Mouse (Mus musculus) kidney, postnatal 0 days (tissue): ENCODE results near the gene Afg1l. TPM values are rescaled to one million over a fixed set of nuclear protein-coding genes. Genes with fewer than 3 reads are reported as not detected.
A peak's percentile ranks its signal among the peaks of the same experiment; 100 is the strongest.

Experiments used
- ATAC-seq: fragments of 200-750 bp; cut with Nextera tagmentation; replicated peaks from 2 replicates; pipeline ENCODE4 v1.8.0; 2017; ENCODE audit warnings: low read depth, moderate number of reproducible peaks, moderate TSS enrichment, moderate library complexity; ENCODE audit not compliant: low FRiP score
- DNase-seq: peaks from one replicate; pipeline ENCODE4 v3.0.0-alpha.2; 2016; ENCODE audit warnings: low spot score
- H3K27ac ChIP-seq: fragments of 300-500 bp; sonication (generic); 2 replicates; pipeline ENCODE4 v1.5.1; 2014; ENCODE audit warnings: mild to moderate bottlenecking
- H3K27me3 ChIP-seq: fragments of 300-500 bp; sonication (generic); 2 replicates; pipeline ENCODE4 v1.6.1; 2014; ENCODE audit warnings: low read length, mixed read lengths; ENCODE audit not compliant: insufficient read depth
- H3K36me3 ChIP-seq: fragments of 300-500 bp; sonication (generic); 2 replicates; pipeline ENCODE4 v1.6.1; 2014; ENCODE audit warnings: low read length, mixed read lengths; ENCODE audit not compliant: insufficient read depth
- H3K4me1 ChIP-seq: fragments of 300-500 bp; sonication (generic); replicated peaks from 2 replicates; pipeline ENCODE4 v1.6.1; 2014; ENCODE audit warnings: antibody characterized with exemption, low read length, mixed read lengths; ENCODE audit not compliant: insufficient read depth
- H3K4me2 ChIP-seq: fragments of 300-500 bp; sonication (generic); 2 replicates; pipeline ENCODE4 v1.6.1; 2014; ENCODE audit warnings: mild to moderate bottlenecking, low read length, moderate library complexity, mixed read lengths
- H3K4me3 ChIP-seq: fragments of 300-500 bp; sonication (generic); replicated peaks from 2 replicates; pipeline ENCODE4 v1.5.1; 2014; ENCODE audit warnings: low read depth, low read length
- H3K9ac ChIP-seq: fragments of 300-500 bp; sonication (generic); 2 replicates; pipeline ENCODE4 v1.6.1; 2014; ENCODE audit warnings: low read depth, low read length
- H3K9me3 ChIP-seq: fragments of 300-500 bp; sonication (generic); replicated peaks from 2 replicates; pipeline ENCODE4 v1.6.1; 2016; ENCODE audit warnings: low read length, inconsistent platforms, mixed read lengths
- CTCF ChIP-seq: IDR thresholded peaks from 2 replicates; pipeline ENCODE4 v1.5.1; 2016; ENCODE audit warnings: antibody characterized with exemption, low read depth, mild to moderate bottlenecking, moderate library complexity
- WGBS: fragments of 180-500 bp; shearing (Covaris S2); extraction: QIAGEN DNeasy Blood & Tissue Kit; methylation state at CpG from one replicate; pipeline ENCODE4 v1.1.7; 2014; 5-methylcytosine and 5-hydroxymethylcytosine counted together
- polyA plus RNA-seq: library from polyadenylated mRNA; unstranded; fragments of >200 nt; fragmentation: Nextera tagmentation; extraction: Ambion mirVana; gene quantifications from 2 replicates; pipeline ENCODE4 v1.2.1, GENCODE M21; 2015

Gene Afg1l
- polyA plus RNA-seq, 1 experiment from 2014 or later: 8.3 TPM

- DNase-seq: no peak
- H3K4me3 ChIP-seq: no peak overlapping the region
- no peaks in the 10 kb centered on the region for H3K9me3 ChIP-seq
- no peak for ATAC-seq
- H3K27ac ChIP-seq: no peak overlapping the region
- H3K9ac ChIP-seq: no peak overlapping the region
- TF ChIP-seq CTCF: no peak
- no peak overlapping the region for H3K4me2 ChIP-seq
- 0 out of 2 replicates have a peak, but pooled peaks cover 8% of the 10 kb centered on the region for H3K4me1 ChIP-seq
- H3K36me3 ChIP-seq: no peaks in the 10 kb centered on the region
- 82% methylated on average over 4 of the region's 4 CpGs for whole genome bisulfite sequencing
- no peaks in the 10 kb centered on the region for H3K27me3 ChIP-seq
Observed at GRCm38 (mm10) chr10:42480719-42481118, 2.4 kb upstream of the Afg1l start.

GRCm38 (mm10) chr10:42477550-42478340 lies 620 bp downstream of the Afg1l start:
- peak overlapping the region; percentile 72 for H3K9ac ChIP-seq
- TF ChIP-seq CTCF: no peak

GRCm38 (mm10) chr10:42476774-42477475 lies 1.4 kb downstream of the Afg1l start:
- H3K27me3 ChIP-seq: no peaks in the 10 kb centered on the region
- H3K4me3 ChIP-seq: no peak overlapping the region
- no peak for TF ChIP-seq CTCF
- H3K9me3 ChIP-seq: no peaks in the 10 kb centered on the region
- WGBS: 89% methylated on average over 10 of the region's 10 CpGs
- no peak for ATAC-seq
- 0 out of 2 replicates have a peak, but pooled peaks cover 8% of the 10 kb centered on the region for H3K4me1 ChIP-seq
- no peak overlapping the region for H3K4me2 ChIP-seq
- DNase-seq: peak; percentile 51
- H3K36me3 ChIP-seq: no peaks in the 10 kb centered on the region
- H3K9ac ChIP-seq: no peak overlapping the region
- peak overlapping the region; percentile 91; the same call in 1 of the 2 replicates for H3K27ac ChIP-seq

More at GRCm38 (mm10) chr10:42477550-42478340, 620 bp downstream of the Afg1l start:
- DNase-seq (no peak), ATAC-seq (no peak)
- WGBS: 13% methylated on average over 25 of the region's 25 CpGs
- H3K4me1 ChIP-seq: 0 out of 2 replicates have a peak, but pooled peaks cover 8% of the 10 kb centered on the region
- peak overlapping the region; percentile 91 for H3K27ac ChIP-seq
- H3K4me2 ChIP-seq: peak overlapping the region; percentile 63
- H3K9me3 ChIP-seq: no peaks in the 10 kb centered on the region
- H3K27me3 ChIP-seq: no peaks in the 10 kb centered on the region
- peak overlapping the region; percentile 65 for H3K4me3 ChIP-seq
- no peaks in the 10 kb centered on the region for H3K36me3 ChIP-seq

- H3K27ac ChIP-seq: no peak overlapping the region
- H3K9ac ChIP-seq: no peak overlapping the region
- H3K4me3 ChIP-seq: no peak overlapping the region
- no peaks in the 10 kb centered on the region for H3K27me3 ChIP-seq
- TF ChIP-seq CTCF: no peak
- ATAC-seq (no peak), DNase-seq (no peak)
- H3K9me3 ChIP-seq: no peaks in the 10 kb centered on the region
- no peak overlapping the region for H3K4me2 ChIP-seq
- WGBS: 88% methylated on average over 6 of the region's 6 CpGs
- 0 out of 2 replicates have a peak, but pooled peaks cover 8% of the 10 kb centered on the region for H3K4me1 ChIP-seq
- H3K36me3 ChIP-seq: no peaks in the 10 kb centered on the region
Observed at GRCm38 (mm10) chr10:42474946-42475514, 3.3 kb downstream of the Afg1l start.

- no peak for DNase-seq
- Histone ChIP-seq H3K27me3 (no peaks in the 10 kb centered on the region), H3K9ac (no peak overlapping the region), H3K4me2 (no peak overlapping the region), H3K4me3 (no peak overlapping the region), H3K36me3 (no peaks in the 10 kb centered on the region), H3K9me3 (no peaks in the 10 kb centered on the region), H3K27ac (no peak overlapping the region), H3K4me1 (no peaks in the 10 kb centered on the region)
- ATAC-seq: no peak
- no peak for TF ChIP-seq CTCF
- 79% methylated on average over 14 of the region's 14 CpGs for WGBS
Observed at GRCm38 (mm10) chr10:42464805-42465204, 13.6 kb downstream of the Afg1l start.

GRCm38 (mm10) chr10:42464224-42464623 lies 14.1 kb downstream of the Afg1l start:
- no peak overlapping the region for H3K4me2 ChIP-seq
- H3K4me1 ChIP-seq: no peaks in the 10 kb centered on the region
- DNase-seq (peak; percentile 58), ATAC-seq (0 out of 2 replicates have a peak, but pooled peaks have one; percentile 36)
- no peaks in the 10 kb centered on the region for H3K36me3 ChIP-seq
- peaks cover 5% of the 10 kb centered on the region; the same call in 1 of the 2 replicates for H3K9me3 ChIP-seq
- H3K27ac ChIP-seq: no peak overlapping the region
- no peak overlapping the region for H3K9ac ChIP-seq
- H3K27me3 ChIP-seq: no peaks in the 10 kb centered on the region
- 19% methylated on average over 5 of the region's 5 CpGs for WGBS
- no peak overlapping the region for H3K4me3 ChIP-seq
- TF ChIP-seq CTCF: no peak
